Comparison of ENCODE assay signal across 8 mouse cellular contexts in genomic region chr16:13022875-13023274, GRCm38 (mm10).
DNase-seq lines count a peak whose midpoint lies in the region; ATAC-seq and TF ChIP-seq lines count a peak whose summit lies in the region.
"Had no signal": no experiment of that assay in that cellular context is flagged by ENCODE, and none has a peak within 500 bp of the region (broad histone marks: within the 10 kb centered on the region; RNA-seq: fewer than 3 reads in every experiment).

No protein-coding gene starts in this region.

- 52% methylated on average over 4 of the region's 4 CpGs for WGBS in kidney, postnatal 0 days
- 54% methylated on average over 4 of the region's 4 CpGs for WGBS in kidney, embryonic 16.5 days
- 45% methylated on average over 4 of the region's 4 CpGs for WGBS in limb, embryonic 11.5 days
- WGBS in midbrain, embryonic 16.5 days = 52% methylated on average over 4 of the region's 4 CpGs

- H3K27me3 ChIP-seq in kidney, postnatal 0 days (ENCODE audit: insufficient read depth, low read length) = no peaks in the 10 kb centered on the region
- no peaks in the 10 kb centered on the region for H3K27me3 ChIP-seq in kidney, embryonic 16.5 days (ENCODE audit: insufficient read depth, low read length)
- 0 out of 2 replicates have a peak, but pooled peaks cover 3% of the 10 kb centered on the region for H3K27me3 ChIP-seq in E14TG2a.4 (ENCODE audit: insufficient read depth, low read length)
- H3K27me3 ChIP-seq in limb, embryonic 11.5 days (ENCODE audit: control insufficient read depth, insufficient read depth, low read length) = no peaks in the 10 kb centered on the region
- H3K27me3 ChIP-seq in midbrain, embryonic 16.5 days (ENCODE audit: control insufficient read depth, insufficient read depth, low read depth, low read length) = no peaks in the 10 kb centered on the region
- H3K27me3 ChIP-seq: liver, embryonic 15.5 days had no signal

- H3K4me2 ChIP-seq in kidney, postnatal 0 days (ENCODE audit: low read length) = no peak overlapping the region
- no peak overlapping the region for H3K4me2 ChIP-seq in kidney, embryonic 16.5 days (replicated peaks; ENCODE audit: low read depth, low read length)
- no peak overlapping the region for H3K4me2 ChIP-seq in limb, embryonic 11.5 days (ENCODE audit: low read depth, severe bottlenecking)
- H3K4me2 ChIP-seq in midbrain, embryonic 16.5 days (ENCODE audit: low read length) = no peak overlapping the region
- H3K4me2 ChIP-seq: liver, embryonic 15.5 days had no signal

- no peak for ATAC-seq in kidney, postnatal 0 days (replicated peaks; ENCODE audit: low FRiP score, low read depth)
- no peak for ATAC-seq in kidney, embryonic 16.5 days (ENCODE audit: low FRiP score, low TSS enrichment)
- ATAC-seq in limb, embryonic 11.5 days (ENCODE audit: insufficient number of reproducible peaks, low FRiP score, low TSS enrichment, low read depth) = no peak
- ATAC-seq in midbrain, embryonic 16.5 days = no peak

- no peaks in the 10 kb centered on the region for H3K36me3 ChIP-seq in kidney, postnatal 0 days (ENCODE audit: insufficient read depth, low read length)
- no peaks in the 10 kb centered on the region for H3K36me3 ChIP-seq in kidney, embryonic 16.5 days (ENCODE audit: insufficient read depth, low read length)
- H3K36me3 ChIP-seq in E14TG2a.4 (ENCODE audit: insufficient read depth, low read length) = no peaks in the 10 kb centered on the region
- H3K36me3 ChIP-seq in limb, embryonic 11.5 days (ENCODE audit: control insufficient read depth, insufficient read depth, low read length) = no peaks in the 10 kb centered on the region
- H3K36me3 ChIP-seq in midbrain, embryonic 16.5 days (ENCODE audit: control insufficient read depth, insufficient read depth, low read length) = no peaks in the 10 kb centered on the region
- H3K36me3 ChIP-seq: liver, embryonic 15.5 days had no signal

- no peak overlapping the region for H3K9ac ChIP-seq in kidney, postnatal 0 days (ENCODE audit: low read depth, low read length)
- no peak overlapping the region for H3K9ac ChIP-seq in kidney, embryonic 16.5 days (replicated peaks; ENCODE audit: low read length)
- H3K9ac ChIP-seq in limb, embryonic 11.5 days (ENCODE audit: low read length) = no peak overlapping the region
- no peak overlapping the region for H3K9ac ChIP-seq in midbrain, embryonic 16.5 days (ENCODE audit: low read depth, low read length)
- H3K9ac ChIP-seq: liver, embryonic 15.5 days had no signal

- TF ChIP-seq CTCF in kidney, postnatal 0 days (IDR thresholded peaks at IDR 0.05; ENCODE audit: low read depth) = peak; percentile 63
- TF ChIP-seq CTCF in E14TG2a.4 (conservative IDR thresholded peaks at IDR 0.05; ENCODE audit: low read length) = peak; percentile 96

- no peak overlapping the region for H3K4me3 ChIP-seq in kidney, postnatal 0 days (replicated peaks; ENCODE audit: low read depth, low read length)
- H3K4me3 ChIP-seq in kidney, embryonic 16.5 days (ENCODE audit: low read length) = no peak overlapping the region
- no peak overlapping the region for H3K4me3 ChIP-seq in E14TG2a.4 (replicated peaks; ENCODE audit: low read length)
- H3K4me3 ChIP-seq in limb, embryonic 11.5 days (ENCODE audit: low read depth, low read length) = no peak overlapping the region
- H3K4me3 ChIP-seq in midbrain, embryonic 16.5 days (ENCODE audit: low read depth, low read length) = no peak overlapping the region
- H3K4me3 ChIP-seq: liver, embryonic 15.5 days had no signal

- DNase-seq in kidney, postnatal 0 days (ENCODE audit: low spot score) = no peak
- peak; percentile 65 for DNase-seq in R1 (ENCODE audit: low read depth, low spot score)
- DNase-seq in limb, embryonic 11.5 days (ENCODE audit: low spot score) = peak; percentile 39
- DNase-seq in right cerebral cortex, postnatal 14 days = no peak

- H3K27ac ChIP-seq in kidney, postnatal 0 days = no peak overlapping the region
- H3K27ac ChIP-seq in kidney, embryonic 16.5 days (ENCODE audit: low read length) = no peak overlapping the region
- no peak overlapping the region for H3K27ac ChIP-seq in limb, embryonic 11.5 days (replicated peaks; ENCODE audit: low read depth, low read length)
- no peak overlapping the region for H3K27ac ChIP-seq in midbrain, embryonic 16.5 days (ENCODE audit: low read length)
- H3K27ac ChIP-seq: liver, embryonic 15.5 days had no signal

- no peaks in the 10 kb centered on the region for H3K4me1 ChIP-seq in kidney, postnatal 0 days (replicated peaks; ENCODE audit: insufficient read depth, low read length)
- no peaks in the 10 kb centered on the region for H3K4me1 ChIP-seq in kidney, embryonic 16.5 days (ENCODE audit: insufficient read depth, low read length)
- 0 out of 2 replicates have a peak, but pooled peaks cover 3% of the 10 kb centered on the region for H3K4me1 ChIP-seq in E14TG2a.4 (replicated peaks; ENCODE audit: low read depth, low read length)
- H3K4me1 ChIP-seq in limb, embryonic 11.5 days (ENCODE audit: control insufficient read depth, insufficient read depth, low read length) = no peaks in the 10 kb centered on the region
- no peaks in the 10 kb centered on the region for H3K4me1 ChIP-seq in midbrain, embryonic 16.5 days (ENCODE audit: control insufficient read depth, insufficient read depth, low read length)
- H3K4me1 ChIP-seq: liver, embryonic 15.5 days had no signal

- no peaks in the 10 kb centered on the region for H3K9me3 ChIP-seq in kidney, postnatal 0 days (replicated peaks; ENCODE audit: low read length)
- H3K9me3 ChIP-seq in kidney, embryonic 16.5 days (ENCODE audit: low read length) = no peaks in the 10 kb centered on the region
- H3K9me3 ChIP-seq in E14TG2a.4 (ENCODE audit: low read length) = no peaks in the 10 kb centered on the region
- H3K9me3 ChIP-seq in limb, embryonic 11.5 days (ENCODE audit: control insufficient read depth, low read length) = no peaks in the 10 kb centered on the region
- H3K9me3 ChIP-seq in midbrain, embryonic 16.5 days (replicated peaks; ENCODE audit: control insufficient read depth, low read length, poor library complexity, severe bottlenecking) = no peaks in the 10 kb centered on the region
- H3K9me3 ChIP-seq: liver, embryonic 15.5 days had no signal

Comparison
In these comparisons a context has a peak if more than half of its experiments do, and no peak if none do; other contexts are left out.
1. DNase-seq: peak in R1 (single experiment) and limb, embryonic 11.5 days (single experiment); none in kidney, postnatal 0 days (single experiment) and right cerebral cortex, postnatal 14 days (single experiment).